8 mouse cellular contexts compared by ENCODE assay signal in the genomic region with DNA sequence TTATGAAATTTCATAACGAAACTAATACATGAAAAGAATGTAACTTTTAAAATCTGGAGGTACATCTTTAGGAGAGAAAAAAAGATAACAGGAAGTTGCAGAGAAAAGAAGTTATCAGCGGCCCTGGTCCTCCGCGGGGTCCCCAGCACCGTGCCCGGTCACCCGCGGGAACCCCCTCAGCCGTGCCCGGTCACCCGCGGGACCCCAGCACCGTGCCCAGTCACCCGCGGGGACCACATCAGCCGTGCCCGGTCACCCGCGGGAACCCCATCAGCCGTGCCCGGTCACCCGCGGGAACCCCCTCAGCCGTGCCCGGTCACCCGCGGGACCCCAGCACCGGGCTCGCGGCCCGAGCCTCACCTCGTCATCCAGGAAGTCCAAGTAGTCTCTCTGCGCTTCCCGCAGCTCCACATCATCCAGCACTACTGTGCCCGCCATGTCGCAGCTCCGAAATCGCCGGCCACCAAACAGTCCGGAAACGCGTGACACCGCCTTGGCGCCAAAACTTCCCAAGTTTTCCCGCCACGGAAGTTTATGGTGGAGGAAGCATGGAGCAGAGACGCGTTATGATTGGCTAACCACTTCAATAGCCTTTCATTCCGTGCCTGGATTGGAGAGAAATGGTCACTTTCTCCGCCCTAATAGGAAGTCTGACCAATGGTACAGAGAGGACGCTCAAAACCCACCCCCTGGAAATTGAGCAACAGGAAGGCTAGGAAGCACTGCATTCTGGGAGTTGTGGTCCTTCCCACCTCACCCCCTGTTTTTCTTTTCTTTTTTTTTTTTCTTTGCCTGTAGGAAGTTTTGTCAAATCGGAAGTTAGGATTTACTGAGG. TPM values are rescaled to one million over a fixed set of nuclear protein-coding genes. Genes with fewer than 3 reads are reported as not detected.
DNase-seq lines count a peak whose midpoint lies in the region; ATAC-seq lines count a peak whose summit lies in the region.

Gene Mcm3, minus strand, starts transcription at position 542 of the 835 bp plus-strand sequence.

- no peaks in the 10 kb centered on the region for H3K9me3 ChIP-seq in heart, embryonic 10.5 days
- H3K9me3 ChIP-seq in kidney, embryonic 15.5 days (replicated peaks) = no peaks in the 10 kb centered on the region

- peak within 1 kb of the TSS; percentile 79 for H3K9ac ChIP-seq in kidney, embryonic 15.5 days

- DNase-seq in B cell, adult 2 months = peak; percentile 79 to 82
- DNase-seq in brain, adult 2 months (ENCODE audit: low read depth, low spot score) = peak; percentile 99
- DNase-seq in heart, embryonic 10.5 days (ENCODE audit: low spot score) = peak; percentile 98
- DNase-seq in liver = peak; percentile 89
- DNase-seq in spleen, postnatal 4 days (ENCODE audit: low spot score in 2 of 2) = peak; percentile 88 to 91

- H3K27me3 ChIP-seq in heart, embryonic 10.5 days (ENCODE audit: insufficient read depth, poor library complexity, severe bottlenecking) = no peaks in the 10 kb centered on the region
- no peaks in the 10 kb centered on the region for H3K27me3 ChIP-seq in kidney, embryonic 15.5 days

- WGBS in heart, embryonic 10.5 days = under 1% methylated on average over 52 of the region's 52 CpGs
- under 1% methylated on average over 52 of the region's 52 CpGs for WGBS in kidney, embryonic 15.5 days

- ATAC-seq in erythroblast, adult 5-6 weeks (replicated peaks; ENCODE audit: low FRiP score, poor library complexity, severe bottlenecking) = peak; percentile 99
- peak; percentile 100 for ATAC-seq in kidney, embryonic 15.5 days (replicated peaks; ENCODE audit: low FRiP score)
- peak; percentile 99 for ATAC-seq in monocyte, adult 5-6 weeks (replicated peaks; ENCODE audit: insufficient number of reproducible peaks, low FRiP score, low TSS enrichment, poor library complexity, severe bottlenecking)

- H3K4me3 ChIP-seq in heart, embryonic 10.5 days = peak within 1 kb of the TSS; percentile 89
- H3K4me3 ChIP-seq in kidney, embryonic 15.5 days (replicated peaks) = peak within 1 kb of the TSS; percentile 88

- peak within 1 kb of the TSS; percentile 91 for H3K27ac ChIP-seq in heart, embryonic 10.5 days
- H3K27ac ChIP-seq in kidney, embryonic 15.5 days = peak within 1 kb of the TSS; percentile 56; the same call in 1 of the 2 replicates

- H3K4me1 ChIP-seq in heart, embryonic 10.5 days = peaks cover 8% of the 10 kb centered on the region
- H3K4me1 ChIP-seq in kidney, embryonic 15.5 days = peaks cover 17% of the 10 kb centered on the region

- peaks cover 30% of the 10 kb centered on the region for H3K36me3 ChIP-seq in heart, embryonic 10.5 days
- peaks cover 31% of the 10 kb centered on the region for H3K36me3 ChIP-seq in kidney, embryonic 15.5 days

- peak within 1 kb of the TSS; percentile 77 for H3K4me2 ChIP-seq in kidney, embryonic 15.5 days

RNA-seq across cellular contexts. Expression of gene Mcm3, which starts in this region (rescaled TPM):
- 125 and 131 TPM in 2 replicates for total RNA-seq in erythroblast, adult 5-6 weeks (2015; ENCODE audit: low replicate concordance)
- total RNA-seq in erythroblast, adult 5-6 weeks (2017; ENCODE audit: low replicate concordance) = 61.2 and 67.2 TPM in 2 replicates
- 168 and 195 TPM in 2 replicates for polyA plus RNA-seq in heart, embryonic 10.5 days (2016; fragmentation: Nextera tagmentation; extraction: Ambion mirVana)
- polyA plus RNA-seq in kidney, embryonic 15.5 days (2015; fragmentation: Nextera tagmentation; extraction: Ambion mirVana) = 175 and 184 TPM in 2 replicates
- 23.9 to 38.7 TPM (median 27.2 TPM) in 3 replicates for total RNA-seq in monocyte, adult 5-6 weeks (2017)

Comparison
In these comparisons a context has a peak if more than half of its experiments do, and no peak if none do; other contexts are left out.
1. Peak in every context shown above with its lines: DNase-seq, ATAC-seq, H3K4me3 ChIP-seq and H3K27ac ChIP-seq.